Mouse (Mus musculus): Measurements from ENCODE around the gene Grb2. TPM values are rescaled to one million over a fixed set of nuclear protein-coding genes. Genes with fewer than 3 reads are reported as not detected.

Grb2 gene
- polyA plus RNA-seq, 2 experiments from 2014 or later = 28.8 to 30.9 TPM

- no peak for ATAC-seq
Measured at GRCm38 (mm10) chr11:115644308-115644707, 64.1 kb downstream of the Grb2 start.

DNA sequence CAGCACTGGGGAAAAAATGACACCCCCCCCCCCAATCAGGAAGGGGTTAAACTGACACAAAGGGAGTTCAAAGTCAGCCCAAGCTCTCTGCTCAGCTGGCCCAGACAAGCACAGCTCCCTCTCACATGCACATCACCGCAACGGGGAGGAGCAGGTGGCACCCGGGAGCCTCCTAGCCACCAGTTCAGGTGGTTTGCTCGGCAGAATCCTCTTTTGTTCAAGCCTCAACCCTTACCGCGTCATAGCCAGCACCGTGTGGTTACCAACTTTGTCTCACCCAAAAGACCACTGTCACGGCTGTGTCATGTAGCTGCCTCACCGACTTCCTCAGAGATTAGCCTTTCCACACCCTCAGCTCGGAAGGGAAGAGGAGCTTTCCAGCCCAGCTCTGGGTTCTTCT, 65.1 kb downstream of the Grb2 start:
- ATAC-seq = peak; percentile 6

DNA sequence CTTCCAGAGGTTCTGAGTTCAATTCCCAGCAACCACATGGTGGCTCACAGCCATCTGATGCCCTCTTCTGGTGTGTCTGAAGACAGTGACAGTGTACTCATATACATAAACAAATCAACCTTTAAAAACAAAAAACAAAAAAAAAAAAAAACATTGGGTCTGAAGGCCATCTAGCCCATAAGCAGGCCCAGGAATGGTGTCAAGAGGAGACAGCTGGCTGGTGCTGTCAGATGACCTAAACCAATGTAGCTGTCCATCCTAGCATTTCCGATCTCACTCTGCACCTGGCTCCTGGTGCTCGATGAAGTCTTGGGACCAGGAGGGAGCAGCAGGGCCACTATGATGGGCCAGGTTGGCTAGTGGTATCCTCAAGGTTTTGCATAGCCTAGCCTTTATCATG, 65.7 kb downstream of the Grb2 start:
- ATAC-seq = no peak

- ATAC-seq = no peak
Measured at GRCm38 (mm10) chr11:115641664-115642036, 66.7 kb downstream of the Grb2 start.

- peak; percentile 89 for ATAC-seq
Measured at GRCm38 (mm10) chr11:115640978-115641663, 67.3 kb downstream of the Grb2 start.

DNA sequence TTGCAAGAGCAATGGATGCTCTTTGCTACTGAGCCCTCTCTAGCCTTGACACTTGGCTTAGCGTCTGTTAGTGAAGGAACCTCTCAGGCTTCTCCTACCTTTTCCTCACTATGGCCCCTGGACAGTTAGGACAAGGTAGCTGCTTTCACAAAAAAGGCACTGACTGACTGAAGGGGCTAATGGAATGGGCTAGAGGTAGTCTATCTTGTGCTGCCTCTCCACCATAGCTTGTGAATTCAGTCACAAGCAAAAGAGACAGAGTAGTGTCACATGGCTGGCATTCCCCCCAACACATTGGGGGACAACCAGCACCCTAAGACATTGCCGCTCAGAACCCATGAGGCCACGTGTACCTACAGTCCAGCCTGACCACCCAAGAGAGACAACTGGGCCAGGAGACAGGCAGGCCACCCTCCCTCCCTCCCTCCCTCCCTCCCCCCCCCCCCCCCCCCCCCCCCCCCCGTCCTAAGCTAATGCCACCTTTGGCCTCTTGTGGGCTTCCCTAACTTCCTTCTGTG, 68.0 kb downstream of the Grb2 start:
- ATAC-seq = no peak

DNA sequence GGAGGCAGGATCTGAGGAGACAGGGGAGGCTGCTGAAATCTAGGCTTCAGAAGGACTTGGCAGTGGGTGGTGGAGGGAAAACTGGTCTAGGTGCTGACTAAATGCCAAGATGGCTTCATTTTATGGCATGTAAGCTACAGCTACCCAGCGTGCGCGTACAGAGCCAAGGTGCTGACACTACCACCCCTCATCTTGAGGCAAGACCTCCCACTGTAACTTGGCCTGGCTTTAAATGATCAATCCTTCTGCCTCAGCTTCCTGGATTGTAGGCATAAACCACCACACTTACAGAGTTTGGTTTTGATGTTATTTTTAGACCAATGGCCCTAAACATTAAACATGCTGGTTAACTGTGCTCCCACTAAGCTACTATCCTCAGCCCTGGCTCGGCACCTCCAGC, 68.9 kb downstream of the Grb2 start:
- ATAC-seq = no peak

DNA sequence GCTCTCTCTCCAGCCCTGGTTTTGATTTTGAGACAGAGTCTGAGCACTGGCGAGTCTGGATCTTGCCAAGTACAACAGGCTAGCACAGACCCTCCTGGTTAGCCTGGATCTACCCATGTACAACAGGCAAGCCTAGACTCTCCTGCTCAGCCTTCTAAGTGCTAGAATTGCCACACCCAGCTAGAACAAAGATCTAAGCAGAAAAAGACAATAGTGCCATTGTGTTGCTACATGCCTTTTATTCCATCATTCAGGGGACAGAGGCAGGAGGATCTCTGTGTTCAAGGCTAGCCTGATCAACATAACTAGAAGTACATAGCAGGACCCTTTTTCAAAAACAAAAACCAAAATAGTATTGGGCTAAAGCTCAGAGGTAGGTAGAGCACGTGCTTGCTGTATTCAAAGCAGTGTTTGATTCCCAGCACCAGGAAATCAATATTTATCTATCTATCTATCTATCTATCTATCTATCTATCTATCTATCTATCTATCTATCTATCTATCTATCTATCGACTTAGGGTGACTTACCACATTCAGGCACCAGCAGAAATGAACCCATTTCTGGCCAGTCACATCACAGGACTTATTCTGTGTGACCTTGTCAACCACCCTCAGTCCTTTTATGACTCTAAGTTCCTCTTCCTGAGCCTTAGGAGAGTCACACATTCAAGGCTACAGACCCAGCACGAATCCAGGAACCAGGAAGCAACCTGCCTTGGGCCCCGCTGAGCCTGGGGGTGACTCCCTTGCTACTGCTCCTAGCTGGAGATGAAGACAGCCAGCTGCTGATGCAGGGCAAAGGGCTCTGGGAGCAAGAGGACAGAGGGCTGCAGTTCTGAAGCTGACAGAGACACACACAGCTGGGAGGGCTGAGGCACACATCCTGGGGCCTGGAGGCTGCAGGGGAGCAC, 69.6 kb downstream of the Grb2 start:
- ATAC-seq = no peak

DNA sequence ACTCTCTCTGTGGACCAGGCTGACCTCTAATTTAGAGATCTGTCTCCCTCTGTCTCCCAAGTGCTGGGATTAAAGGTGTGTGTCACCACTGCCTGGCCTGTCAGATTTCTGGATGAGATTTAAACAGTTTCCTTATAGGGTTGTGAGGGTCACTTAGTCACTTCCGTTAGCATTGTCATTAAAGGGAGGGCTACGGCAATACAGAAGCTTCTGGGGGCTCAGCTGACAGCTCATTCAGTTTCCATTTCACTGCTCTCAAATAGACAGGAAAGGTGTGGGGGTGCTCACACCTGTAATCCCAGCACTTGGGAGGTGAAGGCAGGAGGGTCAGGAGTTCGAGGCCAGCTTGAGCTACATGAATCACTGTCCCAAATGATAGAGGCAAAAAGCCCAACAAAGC, 71.4 kb downstream of the Grb2 start:
- ATAC-seq = no peak

- no peak for ATAC-seq
Measured at GRCm38 (mm10) chr11:115635484-115635883, 72.9 kb downstream of the Grb2 start.

DNA sequence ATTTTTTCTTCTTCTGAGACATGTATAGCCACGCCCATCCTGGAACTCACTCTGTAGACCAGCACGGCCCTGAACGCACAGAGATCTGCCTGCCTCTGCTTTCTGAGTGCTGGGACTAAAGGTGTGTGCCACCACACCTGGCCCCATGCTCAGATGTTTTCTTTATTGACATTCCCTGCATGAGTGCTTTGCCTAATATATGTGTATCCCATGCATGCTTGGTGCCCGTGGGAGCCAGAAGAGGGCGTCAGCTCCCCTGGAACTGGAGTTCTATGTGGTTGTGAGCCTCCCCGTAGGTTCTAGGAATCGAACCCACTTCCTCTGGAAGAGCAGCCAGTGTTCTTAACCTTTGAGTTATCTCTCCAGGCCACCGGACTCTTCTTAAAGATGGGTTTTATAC, 73.4 kb downstream of the Grb2 start:
- ATAC-seq = no peak

GRCm38 (mm10) chr11:115634109-115634508, 74.3 kb downstream of the Grb2 start:
- ATAC-seq = no peak

- ATAC-seq = no peak
Measured at GRCm38 (mm10) chr11:115632862-115633261, 75.5 kb downstream of the Grb2 start.

DNA sequence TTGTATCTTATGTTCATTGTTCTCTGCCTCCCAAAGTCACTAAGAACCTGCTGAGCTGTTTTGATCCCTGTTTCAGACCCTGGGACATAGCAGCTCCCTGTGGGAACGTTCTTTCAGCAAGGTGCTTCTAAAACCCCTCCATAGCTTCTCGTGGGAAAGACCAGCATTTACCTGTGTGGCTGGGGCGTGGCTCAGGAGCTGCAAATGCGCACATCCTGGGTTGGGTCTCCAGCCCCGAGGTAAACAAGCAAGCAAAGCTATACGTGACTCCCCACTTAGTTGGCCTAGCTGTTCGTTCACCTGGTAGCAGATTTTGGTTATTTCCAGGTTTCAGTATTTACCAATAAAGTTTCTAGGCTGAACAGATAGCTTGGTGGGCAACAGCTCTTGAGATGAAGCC, 76.2 kb downstream of the Grb2 start:
- no peak for ATAC-seq

DNA sequence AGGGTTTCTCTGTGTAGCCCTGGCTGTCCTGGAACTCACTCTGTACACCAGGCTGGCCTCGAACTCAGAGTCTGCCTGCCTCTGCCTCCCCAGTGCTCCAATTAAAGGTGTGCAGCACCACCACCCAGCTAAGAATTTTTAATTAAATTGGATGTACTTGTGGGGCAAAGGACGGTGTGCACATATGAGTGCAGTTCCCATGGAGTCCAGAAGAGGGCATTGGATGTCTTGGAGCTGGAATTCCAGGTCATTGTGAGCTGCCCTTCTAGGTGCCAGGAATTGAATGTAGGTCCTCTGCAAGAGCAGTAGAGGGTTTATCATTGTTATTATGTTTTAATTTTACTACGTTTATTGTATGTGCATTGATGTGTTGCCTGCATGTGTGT, 76.9 kb downstream of the Grb2 start:
- ATAC-seq = no peak

DNA sequence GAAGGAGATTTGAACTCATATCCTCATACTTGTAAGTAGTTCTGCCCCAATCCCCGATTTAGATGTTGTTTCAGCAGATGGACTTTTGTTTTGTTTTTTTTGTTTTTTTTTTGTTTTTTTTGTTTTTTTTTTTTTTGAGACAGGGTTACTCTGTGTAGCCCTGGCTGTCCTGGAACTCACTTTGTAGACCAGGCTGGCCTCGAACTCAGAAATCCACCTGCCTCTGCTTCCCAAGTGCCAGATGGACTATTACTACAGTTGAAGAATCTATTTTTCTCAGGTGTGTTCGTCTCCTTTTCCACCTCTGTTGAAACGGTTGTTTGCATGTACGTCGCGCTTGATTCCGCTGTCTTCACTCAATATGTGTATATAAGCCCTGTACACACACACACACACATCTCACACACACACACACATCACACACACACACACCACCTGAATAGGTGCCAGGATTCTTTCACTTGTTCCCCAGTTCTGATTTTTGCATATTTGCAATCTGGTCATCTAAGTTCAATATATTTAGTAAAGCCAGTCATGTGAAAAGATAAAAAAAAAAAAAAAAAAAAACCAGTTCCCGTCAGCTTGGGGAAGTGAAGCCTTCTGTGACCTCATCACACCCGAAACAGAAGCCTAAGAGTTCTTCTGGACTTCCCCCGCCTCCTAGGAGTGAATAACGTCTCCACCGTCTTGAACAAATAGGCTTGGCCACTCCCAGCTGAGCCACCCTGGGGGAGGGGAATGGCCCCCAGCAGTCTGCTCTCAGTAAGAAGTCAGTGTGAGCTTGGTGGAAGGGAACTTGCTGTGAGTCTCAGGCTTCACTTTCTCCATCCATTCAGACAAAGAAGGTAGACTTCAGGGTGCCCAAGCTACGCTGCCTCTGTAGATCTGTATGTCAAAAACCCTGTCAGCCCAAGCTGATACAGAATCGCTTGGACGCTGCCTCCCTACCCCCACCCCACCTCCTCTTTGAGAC, 77.6 kb downstream of the Grb2 start:
- ATAC-seq = peak; percentile 68

DNA sequence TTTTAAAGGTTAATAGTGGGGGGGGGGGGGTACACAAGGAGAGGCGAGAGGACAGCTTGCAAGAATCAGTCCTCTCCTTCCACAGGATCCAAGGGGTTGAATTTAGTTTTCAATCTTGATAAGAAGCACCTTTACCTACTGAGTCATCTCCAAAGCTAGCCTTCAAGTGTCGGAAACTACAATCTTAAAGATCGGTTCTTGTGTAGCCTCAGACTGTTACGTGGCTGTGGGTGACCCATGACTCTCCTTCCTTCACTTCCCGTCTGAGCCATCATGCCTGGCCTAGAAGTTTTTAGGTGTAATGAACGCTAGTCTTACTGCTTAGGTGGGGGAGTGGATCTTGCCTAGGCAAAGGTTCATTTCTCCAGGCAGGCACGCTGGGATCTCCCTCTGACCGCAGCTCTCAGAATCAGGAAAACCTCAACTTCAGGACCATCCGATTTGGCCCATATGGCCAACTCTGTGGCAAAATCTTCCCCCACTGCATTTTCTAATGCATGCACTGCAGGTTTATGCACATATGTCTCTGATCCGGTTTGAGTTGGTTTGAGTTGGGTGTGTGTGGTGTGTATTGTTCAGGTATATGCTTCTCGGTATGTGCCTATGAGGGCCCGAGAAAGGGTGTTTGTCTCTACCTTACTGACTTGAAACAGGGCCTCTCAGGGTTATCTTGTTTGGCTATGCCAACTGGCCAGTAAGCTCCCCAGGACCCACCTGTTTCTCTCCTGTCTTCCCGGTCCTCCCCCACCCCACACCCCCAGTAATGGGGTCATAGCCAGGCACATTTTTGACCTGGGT, 78.5 kb downstream of the Grb2 start:
- peak; percentile 22 for ATAC-seq

DNA sequence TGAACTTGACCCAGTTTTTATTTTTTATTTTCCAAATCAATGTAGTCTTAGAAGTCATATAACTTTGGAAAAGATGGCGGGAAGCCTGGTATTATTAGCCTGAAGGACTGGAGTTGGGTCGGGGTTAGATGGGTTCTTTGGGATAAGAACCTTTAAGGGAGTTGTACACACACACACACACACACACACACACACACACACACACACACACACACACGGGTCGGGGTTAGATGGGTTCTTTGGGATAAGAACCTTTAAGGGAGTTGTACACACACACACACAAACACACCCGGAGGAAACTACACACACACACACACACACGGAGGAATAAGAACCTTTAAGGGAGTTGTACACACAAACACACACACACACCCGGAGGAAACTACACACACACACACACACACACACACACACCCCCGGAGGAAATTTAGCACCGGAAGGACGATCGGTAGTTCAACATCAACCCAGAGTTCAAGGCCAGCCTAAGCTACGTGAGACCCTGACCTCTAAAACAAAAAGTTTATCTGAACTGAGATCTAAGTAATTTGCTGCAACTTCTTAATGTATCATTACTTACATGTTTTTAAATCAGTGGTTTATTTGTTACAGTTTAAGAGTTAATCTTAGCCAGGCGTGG, 79.8 kb downstream of the Grb2 start:
- ATAC-seq = no peak

- ATAC-seq = peak; percentile 87
Measured at GRCm38 (mm10) chr11:115627705-115628464, 80.5 kb downstream of the Grb2 start, which contains the start of gene Slc25a19. TSS of gene Slc25a19 (minus strand) at chr11:115628295.
